In the genomic region with DNA sequence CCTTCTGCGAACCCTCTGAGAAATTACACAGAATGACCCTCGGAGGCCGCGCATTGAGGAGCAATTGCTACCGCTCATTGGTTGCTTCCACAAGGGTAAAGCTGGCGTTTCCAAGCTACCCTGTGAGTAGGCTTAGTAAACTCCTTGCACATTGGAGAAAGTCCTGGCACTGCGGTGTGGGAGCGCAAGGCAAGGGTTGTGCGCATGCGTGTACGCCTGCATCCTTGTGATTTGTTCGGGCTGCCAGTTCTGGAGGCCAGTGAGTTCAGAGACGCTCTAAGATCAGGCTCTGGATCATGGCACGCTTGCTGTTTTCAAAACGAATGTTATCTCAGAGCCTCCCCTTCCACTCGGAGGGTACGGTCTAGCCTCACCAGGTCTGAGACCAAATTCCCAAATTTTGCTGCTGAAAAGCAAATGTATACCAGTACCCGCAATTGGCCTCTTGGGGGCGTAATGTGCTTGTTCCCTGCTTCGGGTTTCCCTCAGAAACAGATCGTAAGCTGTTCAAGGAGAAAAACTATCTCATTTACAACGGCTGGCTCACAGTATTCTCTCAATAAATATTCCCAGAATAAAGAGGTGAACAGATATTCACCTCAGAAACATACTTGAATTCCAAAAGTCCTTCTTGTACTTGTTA, we compare ENCODE assay signal across 9 mouse cellular contexts. TPM values are rescaled to one million over a fixed set of nuclear protein-coding genes. Genes with fewer than 3 reads are reported as not detected.
DNase-seq lines count a peak whose midpoint lies in the region; ATAC-seq and TF ChIP-seq lines count a peak whose summit lies in the region.
"Had no signal": no experiment of that assay in that cellular context is flagged by ENCODE, and none has a peak within 500 bp of the region (broad histone marks: within the 10 kb centered on the region; RNA-seq: fewer than 3 reads in every experiment).

No protein-coding gene starts in this region.

- TF ChIP-seq CTCF in layer of hippocampus, adult 2 months (conservative IDR thresholded peaks at IDR 0.05), result peak; percentile 60
- TF ChIP-seq CTCF in kidney, adult 2 months (conservative IDR thresholded peaks at IDR 0.05; ENCODE audit: insufficient read depth, insufficient read length, low read depth, low read length), result no peak

- peak overlapping the region; percentile 23 for H3K4me2 ChIP-seq in forebrain, embryonic 13.5 days
- H3K4me2 ChIP-seq in midbrain, embryonic 13.5 days (replicated peaks), result peak overlapping the region; percentile 15

- H3K4me3 ChIP-seq in layer of hippocampus, adult 2 months, result no peak overlapping the region
- no peak overlapping the region for H3K4me3 ChIP-seq in forebrain, embryonic 13.5 days
- no peak overlapping the region for H3K4me3 ChIP-seq in midbrain, embryonic 13.5 days (replicated peaks)
- no peak overlapping the region for H3K4me3 ChIP-seq in kidney, adult 2 months (ENCODE audit: insufficient read depth, low read depth, low read length)

- DNase-seq in layer of hippocampus, adult 2 months (ENCODE audit: low spot score in 2 of 2), result no peak
- no peak for DNase-seq in layer of hippocampus, postnatal 14 days (ENCODE audit: low spot score in 2 of 2)
- DNase-seq in embryo, embryonic 11 days, result peak; percentile 42
- no peak for DNase-seq in kidney, adult 2 months
- no peak for DNase-seq in gastrocnemius, postnatal 4 days (ENCODE audit: low spot score in 2 of 2)
- DNase-seq: liver; spleen, adult 18-20 months had no signal

- H3K9ac ChIP-seq in forebrain, embryonic 13.5 days, result no peak overlapping the region
- no peak overlapping the region for H3K9ac ChIP-seq in midbrain, embryonic 13.5 days (replicated peaks)

- H3K27me3 ChIP-seq in forebrain, embryonic 13.5 days, result no peaks in the 10 kb centered on the region
- no peaks in the 10 kb centered on the region for H3K27me3 ChIP-seq in midbrain, embryonic 13.5 days
- no peaks in the 10 kb centered on the region for H3K27me3 ChIP-seq in kidney, adult 2 months (replicated peaks; ENCODE audit: control insufficient read depth, insufficient read depth, low read length)

- ATAC-seq in forebrain, embryonic 13.5 days, result no peak
- no peak for ATAC-seq in midbrain, embryonic 13.5 days

- 77% methylated on average over 22 of the region's 22 CpGs for WGBS in forebrain, embryonic 13.5 days
- 72% methylated on average over 22 of the region's 22 CpGs for WGBS in midbrain, embryonic 13.5 days
- 59% methylated on average over 22 of the region's 22 CpGs for WGBS in kidney, adult 2 months

- H3K27ac ChIP-seq in layer of hippocampus, adult 2 months, result no peak overlapping the region
- H3K27ac ChIP-seq in forebrain, embryonic 13.5 days, result no peak overlapping the region
- H3K27ac ChIP-seq in midbrain, embryonic 13.5 days, result no peak overlapping the region
- H3K27ac ChIP-seq in kidney, adult 2 months (ENCODE audit: insufficient read depth, low read depth, low read length), result no peak overlapping the region

- no peak for TF ChIP-seq POLR2A in kidney, adult 2 months (IDR thresholded peaks at IDR 0.05; ENCODE audit: low read depth, low read length)

- H3K9me3 ChIP-seq in forebrain, embryonic 13.5 days (replicated peaks), result no peaks in the 10 kb centered on the region
- no peaks in the 10 kb centered on the region for H3K9me3 ChIP-seq in midbrain, embryonic 13.5 days

- H3K4me1 ChIP-seq in forebrain, embryonic 13.5 days, result no peaks in the 10 kb centered on the region
- H3K4me1 ChIP-seq in midbrain, embryonic 13.5 days (replicated peaks), result peaks cover 16% of the 10 kb centered on the region; the same call in 1 of the 2 replicates
- no peaks in the 10 kb centered on the region for H3K4me1 ChIP-seq in kidney, adult 2 months (ENCODE audit: control insufficient read depth, insufficient read depth, low read length)

- H3K36me3 ChIP-seq in forebrain, embryonic 13.5 days (ENCODE audit: poor library complexity, severe bottlenecking), result no peaks in the 10 kb centered on the region
- no peaks in the 10 kb centered on the region for H3K36me3 ChIP-seq in midbrain, embryonic 13.5 days
- no peaks in the 10 kb centered on the region for H3K36me3 ChIP-seq in kidney, adult 2 months (ENCODE audit: control insufficient read depth, insufficient read depth, low read length)

RNA-seq across cellular contexts. Expression of a gene that starts 2.9 kb away (rescaled TPM):
- total RNA-seq in layer of hippocampus, adult 2 months (2021), result 1 to 10 TPM in 1 of 2 experiments, under 1 TPM in 1; 0.76 to 2.1 TPM
- total RNA-seq in layer of hippocampus, postnatal 14 days (2021), result under 1 TPM; 0.69 to 0.98 TPM
- 0.49 and 0.50 TPM in 2 replicates for polyA plus RNA-seq in forebrain, embryonic 13.5 days (2015; fragmentation: Nextera tagmentation; extraction: Ambion mirVana)
- 0.28 and 0.36 TPM in 2 replicates for polyA plus RNA-seq in midbrain, embryonic 13.5 days (2015; fragmentation: Nextera tagmentation; extraction: Ambion mirVana)
- polyA plus RNA-seq in kidney, adult 2 months (2012; rRNA removed), result 0.59 and 0.62 TPM in 2 replicates
- total RNA-seq in gastrocnemius, postnatal 4 days (2021), result under 1 TPM; 0.20 to 0.49 TPM

RNA-seq across cellular contexts. Expression of a gene that starts 58.4 kb away (rescaled TPM):
- 1 to 10 TPM; 4.2 TPM for total RNA-seq in layer of hippocampus, adult 2 months (2021)
- total RNA-seq in layer of hippocampus, postnatal 14 days (2021), result 1 to 10 TPM; 3.2 to 6.0 TPM
- polyA plus RNA-seq in forebrain, embryonic 13.5 days (2015; fragmentation: Nextera tagmentation; extraction: Ambion mirVana), result 6.4 and 7.9 TPM in 2 replicates
- 10.1 TPM in 2 replicates for polyA plus RNA-seq in midbrain, embryonic 13.5 days (2015; fragmentation: Nextera tagmentation; extraction: Ambion mirVana)
- polyA plus RNA-seq in kidney, adult 2 months (2012; rRNA removed), result 168 and 212 TPM in 2 replicates
- 1 to 10 TPM; 1.1 to 3.0 TPM for total RNA-seq in gastrocnemius, postnatal 4 days (2021)
